Mouse (Mus musculus): ENCODE measurements around the gene Bnip3.
A peak's percentile ranks its signal among the peaks of the same experiment; 100 is the strongest.

The Bnip3 gene

GRCm38 (mm10) chr7:138885365-138886289 is 23.7 kb downstream of the Bnip3 start:
- H3K27me3 ChIP-seq (ENCODE audit: insufficient read depth, low read length) = no peaks in the 10 kb centered on the region
- H3K36me3 ChIP-seq (ENCODE audit: insufficient read depth, low read length) = peaks cover 82% of the 10 kb centered on the region
- H3K4me1 ChIP-seq (replicated peaks; ENCODE audit: low read depth, low read length) = peaks cover 32% of the 10 kb centered on the region
- H3K9me3 ChIP-seq (ENCODE audit: low read length) = no peaks in the 10 kb centered on the region
- TF ChIP-seq CTCF (conservative IDR thresholded peaks at IDR 0.05; ENCODE audit: low read length) (no peak), POU5F1 (IDR thresholded peaks at IDR 0.05; ENCODE audit: borderline replicate concordance, low read length) (no peak), NANOG (IDR thresholded peaks at IDR 0.05; ENCODE audit: borderline replicate concordance, low read length) (no peak)
- no peak overlapping the region for H3K4me3 ChIP-seq (replicated peaks; ENCODE audit: low read length)

GRCm38 (mm10) chr7:138883724-138884123 is 25.6 kb downstream of the Bnip3 start:
- peaks cover 93% of the 10 kb centered on the region for H3K36me3 ChIP-seq (ENCODE audit: insufficient read depth, low read length)
- H3K27me3 ChIP-seq (ENCODE audit: insufficient read depth, low read length) = no peaks in the 10 kb centered on the region
- no peak for TF ChIP-seq CTCF (conservative IDR thresholded peaks at IDR 0.05; ENCODE audit: low read length)
- no peak for TF ChIP-seq NANOG (IDR thresholded peaks at IDR 0.05; ENCODE audit: borderline replicate concordance, low read length)
- no peak for TF ChIP-seq POU5F1 (IDR thresholded peaks at IDR 0.05; ENCODE audit: borderline replicate concordance, low read length)
- H3K4me3 ChIP-seq (replicated peaks; ENCODE audit: low read length) = no peak overlapping the region
- peaks cover 50% of the 10 kb centered on the region for H3K4me1 ChIP-seq (replicated peaks; ENCODE audit: low read depth, low read length)
- no peaks in the 10 kb centered on the region for H3K9me3 ChIP-seq (ENCODE audit: low read length)

DNA sequence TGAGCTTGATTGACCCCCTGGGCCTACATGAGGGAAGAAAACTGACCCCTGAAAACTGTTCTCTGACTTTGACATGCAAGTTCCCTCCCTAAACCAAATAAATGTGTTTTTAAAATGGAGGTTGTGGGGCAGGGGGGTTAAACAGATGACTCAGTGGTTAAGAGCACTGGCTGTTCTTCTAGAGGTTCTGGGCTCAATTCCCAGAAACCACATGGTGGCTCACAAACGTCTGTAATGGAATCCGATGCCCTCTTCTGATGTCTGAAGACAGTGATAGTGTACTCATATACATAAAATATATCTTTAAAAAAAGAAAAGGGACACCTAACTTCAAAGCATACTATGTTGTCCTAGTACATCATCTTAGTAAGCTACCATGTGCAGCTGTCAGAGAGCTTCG is 34.3 kb downstream of the Bnip3 start:
- peaks cover 100% of the 10 kb centered on the region for H3K36me3 ChIP-seq (ENCODE audit: insufficient read depth, low read length)
- no peak overlapping the region for H3K4me3 ChIP-seq (replicated peaks; ENCODE audit: low read length)
- no peaks in the 10 kb centered on the region for H3K27me3 ChIP-seq (ENCODE audit: insufficient read depth, low read length)
- H3K9me3 ChIP-seq (ENCODE audit: low read length) = no peaks in the 10 kb centered on the region
- TF ChIP-seq POU5F1 (IDR thresholded peaks at IDR 0.05; ENCODE audit: borderline replicate concordance, low read length) (no peak), NANOG (IDR thresholded peaks at IDR 0.05; ENCODE audit: borderline replicate concordance, low read length) (no peak), CTCF (conservative IDR thresholded peaks at IDR 0.05; ENCODE audit: low read length) (no peak)
- H3K4me1 ChIP-seq (replicated peaks; ENCODE audit: low read depth, low read length) = peaks cover 75% of the 10 kb centered on the region

DNA sequence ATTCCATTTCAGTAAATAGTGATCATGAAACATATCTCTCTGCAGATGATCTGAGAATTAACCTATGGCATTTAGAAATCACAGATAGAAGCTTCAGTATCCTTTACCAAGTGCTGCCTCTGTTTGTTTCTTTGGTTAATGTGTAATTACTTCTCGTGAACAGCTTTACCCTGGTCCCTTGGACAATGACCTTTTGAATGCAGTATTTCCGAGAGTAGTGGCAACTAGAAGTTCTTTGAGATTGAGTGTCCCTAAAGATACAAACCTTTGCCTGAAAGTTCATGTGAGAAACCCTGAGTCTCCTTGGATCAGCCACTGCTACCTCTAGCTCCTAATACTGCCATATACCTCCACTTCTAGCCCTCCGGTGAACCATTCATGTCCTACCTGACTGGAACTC is 36.4 kb downstream of the Bnip3 start:
- Histone ChIP-seq H3K4me3 (replicated peaks; ENCODE audit: low read length) (no peak overlapping the region), H3K9me3 (ENCODE audit: low read length) (no peaks in the 10 kb centered on the region), H3K4me1 (replicated peaks; ENCODE audit: low read depth, low read length) (peaks cover 61% of the 10 kb centered on the region), H3K36me3 (ENCODE audit: insufficient read depth, low read length) (peaks cover 100% of the 10 kb centered on the region), H3K27me3 (ENCODE audit: insufficient read depth, low read length) (no peaks in the 10 kb centered on the region)
- TF ChIP-seq POU5F1 (IDR thresholded peaks at IDR 0.05; ENCODE audit: borderline replicate concordance, low read length) = no peak
- no peak for TF ChIP-seq CTCF (conservative IDR thresholded peaks at IDR 0.05; ENCODE audit: low read length)
- no peak for TF ChIP-seq NANOG (IDR thresholded peaks at IDR 0.05; ENCODE audit: borderline replicate concordance, low read length)

DNA sequence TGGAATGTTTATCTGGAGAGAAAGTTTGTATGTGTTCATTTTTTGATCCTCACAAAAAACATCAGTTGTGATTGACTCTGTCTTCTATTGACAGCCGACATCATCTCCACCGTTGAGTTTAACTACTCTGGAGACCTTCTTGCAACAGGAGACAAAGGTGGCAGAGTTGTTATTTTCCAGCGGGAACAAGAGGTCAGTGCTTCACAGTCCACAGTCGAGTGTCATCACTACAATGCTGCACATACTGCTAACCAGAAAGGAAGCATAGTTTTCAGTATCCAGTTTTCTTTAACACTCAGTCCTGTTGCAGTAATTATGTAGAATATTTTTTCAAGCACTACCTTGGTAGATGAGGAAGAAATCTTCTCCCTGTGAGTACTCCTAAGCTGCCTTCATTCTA is 41.0 kb downstream of the Bnip3 start:
- Histone ChIP-seq H3K27me3 (ENCODE audit: insufficient read depth, low read length) (no peaks in the 10 kb centered on the region), H3K36me3 (ENCODE audit: insufficient read depth, low read length) (peaks cover 96% of the 10 kb centered on the region)
- TF ChIP-seq POU5F1 (IDR thresholded peaks at IDR 0.05; ENCODE audit: borderline replicate concordance, low read length) (no peak), NANOG (IDR thresholded peaks at IDR 0.05; ENCODE audit: borderline replicate concordance, low read length) (no peak), CTCF (conservative IDR thresholded peaks at IDR 0.05; ENCODE audit: low read length) (no peak)

GRCm38 (mm10) chr7:138867286-138867685 is 42.0 kb downstream of the Bnip3 start:
- Histone ChIP-seq H3K4me3 (replicated peaks; ENCODE audit: low read length) (no peak overlapping the region), H3K27me3 (ENCODE audit: insufficient read depth, low read length) (no peaks in the 10 kb centered on the region), H3K36me3 (ENCODE audit: insufficient read depth, low read length) (peaks cover 96% of the 10 kb centered on the region), H3K9me3 (ENCODE audit: low read length) (no peaks in the 10 kb centered on the region), H3K4me1 (replicated peaks; ENCODE audit: low read depth, low read length) (peaks cover 76% of the 10 kb centered on the region)
- TF ChIP-seq NANOG (IDR thresholded peaks at IDR 0.05; ENCODE audit: borderline replicate concordance, low read length) (no peak), POU5F1 (IDR thresholded peaks at IDR 0.05; ENCODE audit: borderline replicate concordance, low read length) (no peak), CTCF (conservative IDR thresholded peaks at IDR 0.05; ENCODE audit: low read length) (no peak)

More for the DNA sequence above, 41.0 kb downstream of the Bnip3 start:
- no peaks in the 10 kb centered on the region for H3K9me3 ChIP-seq (ENCODE audit: low read length)
- peaks cover 72% of the 10 kb centered on the region for H3K4me1 ChIP-seq (replicated peaks; ENCODE audit: low read depth, low read length)
- no peak overlapping the region for H3K4me3 ChIP-seq (replicated peaks; ENCODE audit: low read length)

GRCm38 (mm10) chr7:138864776-138865175 is 44.5 kb downstream of the Bnip3 start:
- H3K36me3 ChIP-seq (ENCODE audit: insufficient read depth, low read length) = peaks cover 92% of the 10 kb centered on the region
- peaks cover 81% of the 10 kb centered on the region for H3K4me1 ChIP-seq (replicated peaks; ENCODE audit: low read depth, low read length)
- no peak overlapping the region for H3K4me3 ChIP-seq (replicated peaks; ENCODE audit: low read length)
- no peaks in the 10 kb centered on the region for H3K9me3 ChIP-seq (ENCODE audit: low read length)
- TF ChIP-seq POU5F1 (IDR thresholded peaks at IDR 0.05; ENCODE audit: borderline replicate concordance, low read length) = no peak
- no peaks in the 10 kb centered on the region for H3K27me3 ChIP-seq (ENCODE audit: insufficient read depth, low read length)

DNA sequence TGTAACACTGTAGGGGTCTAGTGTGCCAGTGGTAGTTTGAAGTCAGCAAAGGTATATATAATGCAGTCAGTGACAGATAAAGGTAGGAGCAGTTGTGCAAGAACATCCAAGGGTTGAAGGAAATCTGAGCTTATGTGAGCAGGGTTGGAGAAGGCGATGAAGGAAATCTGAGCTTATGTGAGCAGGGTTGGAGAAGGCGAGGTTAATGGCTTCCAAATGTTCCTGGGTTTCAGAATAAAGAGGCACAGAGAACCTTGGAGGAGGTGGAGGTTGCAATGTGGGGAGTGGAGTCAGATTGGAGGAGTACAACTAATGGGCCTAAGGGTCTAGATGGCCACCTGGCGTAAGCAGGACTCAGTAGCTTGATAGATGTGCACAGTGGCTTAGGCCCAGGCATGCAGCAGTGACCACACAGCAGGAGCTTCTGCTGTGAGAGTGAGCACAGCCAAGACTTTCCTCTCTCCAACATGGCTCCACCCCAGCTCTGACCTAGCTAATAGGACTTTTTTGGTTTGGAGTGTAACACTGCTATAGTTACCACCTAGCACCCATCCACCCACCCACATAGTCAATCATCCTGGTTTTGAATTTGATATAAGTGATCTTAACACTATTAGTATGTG is 45.3 kb downstream of the Bnip3 start:
- TF ChIP-seq POU5F1 (IDR thresholded peaks at IDR 0.05; ENCODE audit: borderline replicate concordance, low read length) (no peak), NANOG (IDR thresholded peaks at IDR 0.05; ENCODE audit: borderline replicate concordance, low read length) (no peak), CTCF (conservative IDR thresholded peaks at IDR 0.05; ENCODE audit: low read length) (no peak)
- Histone ChIP-seq H3K36me3 (ENCODE audit: insufficient read depth, low read length) (peaks cover 90% of the 10 kb centered on the region), H3K4me3 (replicated peaks; ENCODE audit: low read length) (0 out of 2 replicates have a peak overlapping the region, but pooled peaks have one; percentile 3), H3K27me3 (ENCODE audit: insufficient read depth, low read length) (no peaks in the 10 kb centered on the region), H3K4me1 (replicated peaks; ENCODE audit: low read depth, low read length) (peaks cover 87% of the 10 kb centered on the region), H3K9me3 (ENCODE audit: low read length) (no peaks in the 10 kb centered on the region)

Data from E14TG2a.4 (cell line).